Mouse (Mus musculus): Measurements from ENCODE around the gene Pcyt2. TPM values are rescaled to one million over a fixed set of nuclear protein-coding genes. Genes with fewer than 3 reads are reported as not detected.

Pcyt2 gene
- polyA plus RNA-seq, 1 experiment = not detected

GRCm38 (mm10) chr11:120612763-120613162 lies 5.0 kb downstream of the Pcyt2 start:
- TF ChIP-seq POLR2A (IDR thresholded peaks at IDR 0.05; ENCODE audit: insufficient read depth, low read depth, low read length) (no peak), CTCF (IDR thresholded peaks at IDR 0.05; ENCODE audit: insufficient read depth, low read depth, low read length) (peak; percentile 45)
- Histone ChIP-seq H3K4me1 (ENCODE audit: control insufficient read depth, insufficient read depth, low read length) (peaks cover 33% of the 10 kb centered on the region), H3K4me3 (ENCODE audit: insufficient read depth, low read depth, low read length) (no peak overlapping the region), H3K27ac (ENCODE audit: insufficient read depth, low read depth, low read length) (no peak overlapping the region)
- WGBS = 33% methylated on average over 6 of the region's 6 CpGs

- Histone ChIP-seq H3K4me1 (ENCODE audit: control insufficient read depth, insufficient read depth, low read length) (peaks cover 22% of the 10 kb centered on the region), H3K4me3 (ENCODE audit: insufficient read depth, low read depth, low read length) (no peak overlapping the region), H3K27ac (ENCODE audit: insufficient read depth, low read depth, low read length) (no peak overlapping the region)
- 71% methylated on average over 9 of the region's 9 CpGs for WGBS
- no peak for TF ChIP-seq CTCF (IDR thresholded peaks at IDR 0.05; ENCODE audit: insufficient read depth, low read depth, low read length)
Observed at GRCm38 (mm10) chr11:120610477-120611046, 7.2 kb downstream of the Pcyt2 start.

- TF ChIP-seq CTCF (IDR thresholded peaks at IDR 0.05; ENCODE audit: insufficient read depth, low read depth, low read length) (no peak), POLR2A (IDR thresholded peaks at IDR 0.05; ENCODE audit: insufficient read depth, low read depth, low read length) (no peak)
- H3K27ac ChIP-seq (ENCODE audit: insufficient read depth, low read depth, low read length) = no peak overlapping the region
- no peak overlapping the region for H3K4me3 ChIP-seq (ENCODE audit: insufficient read depth, low read depth, low read length)
- 35% methylated on average over 8 of the region's 8 CpGs for WGBS
- peaks cover 18% of the 10 kb centered on the region for H3K4me1 ChIP-seq (ENCODE audit: control insufficient read depth, insufficient read depth, low read length)
Observed at GRCm38 (mm10) chr11:120609250-120609649, 8.5 kb downstream of the Pcyt2 start.

GRCm38 (mm10) chr11:120608241-120609034 lies 9.3 kb downstream of the Pcyt2 start, which contains the start of gene Npb:
Npb (plus strand) TSS chr11:120608477.
- no peak within 1 kb of the TSS for H3K27ac ChIP-seq (ENCODE audit: insufficient read depth, low read depth, low read length)
- H3K4me3 ChIP-seq (ENCODE audit: insufficient read depth, low read depth, low read length) = no peak within 1 kb of the TSS
- TF ChIP-seq POLR2A (IDR thresholded peaks at IDR 0.05; ENCODE audit: insufficient read depth, low read depth, low read length) (no peak), CTCF (IDR thresholded peaks at IDR 0.05; ENCODE audit: insufficient read depth, low read depth, low read length) (no peak)
- 14% methylated on average over 45 of the region's 45 CpGs for WGBS
- H3K4me1 ChIP-seq (ENCODE audit: control insufficient read depth, insufficient read depth, low read length) = peaks cover 18% of the 10 kb centered on the region

- 77% methylated on average over 4 of the region's 4 CpGs for WGBS
- H3K27ac ChIP-seq (ENCODE audit: insufficient read depth, low read depth, low read length) = no peak overlapping the region
- H3K4me1 ChIP-seq (ENCODE audit: control insufficient read depth, insufficient read depth, low read length) = peaks cover 18% of the 10 kb centered on the region
- H3K4me3 ChIP-seq (ENCODE audit: insufficient read depth, low read depth, low read length) = no peak overlapping the region
- no peak for TF ChIP-seq CTCF (IDR thresholded peaks at IDR 0.05; ENCODE audit: insufficient read depth, low read depth, low read length)
- no peak for TF ChIP-seq POLR2A (IDR thresholded peaks at IDR 0.05; ENCODE audit: insufficient read depth, low read depth, low read length)
Observed at GRCm38 (mm10) chr11:120606764-120607163, 11.0 kb downstream of the Pcyt2 start.

GRCm38 (mm10) chr11:120605667-120606066 lies 12.1 kb downstream of the Pcyt2 start:
- H3K27ac ChIP-seq (ENCODE audit: insufficient read depth, low read depth, low read length) = no peak overlapping the region

GRCm38 (mm10) chr11:120603545-120603944 lies 14.2 kb downstream of the Pcyt2 start:
- Histone ChIP-seq H3K4me3 (ENCODE audit: insufficient read depth, low read depth, low read length) (no peak overlapping the region), H3K4me1 (ENCODE audit: control insufficient read depth, insufficient read depth, low read length) (peaks cover 15% of the 10 kb centered on the region), H3K27ac (ENCODE audit: insufficient read depth, low read depth, low read length) (no peak overlapping the region)
- TF ChIP-seq CTCF (IDR thresholded peaks at IDR 0.05; ENCODE audit: insufficient read depth, low read depth, low read length) = no peak
- 84% methylated on average over 2 of the region's 2 CpGs for whole genome bisulfite sequencing

More at GRCm38 (mm10) chr11:120605667-120606066, 12.1 kb downstream of the Pcyt2 start:
- WGBS = 74% methylated on average over 7 of the region's 7 CpGs
- peaks cover 18% of the 10 kb centered on the region for H3K4me1 ChIP-seq (ENCODE audit: control insufficient read depth, insufficient read depth, low read length)
- TF ChIP-seq POLR2A (IDR thresholded peaks at IDR 0.05; ENCODE audit: insufficient read depth, low read depth, low read length) (no peak), CTCF (IDR thresholded peaks at IDR 0.05; ENCODE audit: insufficient read depth, low read depth, low read length) (no peak)
- H3K4me3 ChIP-seq (ENCODE audit: insufficient read depth, low read depth, low read length) = no peak overlapping the region

GRCm38 (mm10) chr11:120600716-120601115 lies 17.0 kb downstream of the Pcyt2 start:
- no peak overlapping the region for H3K27ac ChIP-seq (ENCODE audit: insufficient read depth, low read depth, low read length)

GRCm38 (mm10) chr11:120598990-120599549 lies 18.7 kb downstream of the Pcyt2 start:
- WGBS = 39% methylated on average over 17 of the region's 17 CpGs
- H3K27ac ChIP-seq (ENCODE audit: insufficient read depth, low read depth, low read length) = no peak overlapping the region
- peak overlapping the region; percentile 86 for H3K4me3 ChIP-seq (ENCODE audit: insufficient read depth, low read depth, low read length)
- TF ChIP-seq POLR2A (IDR thresholded peaks at IDR 0.05; ENCODE audit: insufficient read depth, low read depth, low read length) (no peak), CTCF (IDR thresholded peaks at IDR 0.05; ENCODE audit: insufficient read depth, low read depth, low read length) (no peak)
- peaks cover 16% of the 10 kb centered on the region for H3K4me1 ChIP-seq (ENCODE audit: control insufficient read depth, insufficient read depth, low read length)

More at GRCm38 (mm10) chr11:120600716-120601115, 17.0 kb downstream of the Pcyt2 start:
- TF ChIP-seq POLR2A (IDR thresholded peaks at IDR 0.05; ENCODE audit: insufficient read depth, low read depth, low read length) = no peak
- TF ChIP-seq CTCF (IDR thresholded peaks at IDR 0.05; ENCODE audit: insufficient read depth, low read depth, low read length) = no peak
- 93% methylated on average over 3 of the region's 3 CpGs for WGBS
- Histone ChIP-seq H3K4me1 (ENCODE audit: control insufficient read depth, insufficient read depth, low read length) (peaks cover 16% of the 10 kb centered on the region), H3K4me3 (ENCODE audit: insufficient read depth, low read depth, low read length) (no peak overlapping the region)
